Mouse (Mus musculus) limb, embryonic 14.5 days (tissue): ENCODE results near the gene Pigz. TPM values are rescaled to one million over a fixed set of nuclear protein-coding genes. Genes with fewer than 3 reads are reported as not detected.

ENCODE experiments used
- ATAC-seq: fragments of 200-750 bp; cut with Nextera tagmentation; 2 replicates; pipeline ENCODE4 v1.8.0; 2017; ENCODE audit warnings: low read depth, moderate number of reproducible peaks, moderate TSS enrichment; ENCODE audit not compliant: low FRiP score
- DNase-seq: peaks from one replicate; pipeline ENCODE4 v3.0.0-alpha.2; 2015; ENCODE audit warnings: low spot score
- H3K27ac ChIP-seq: fragments of 300-500 bp; sonication (generic); replicated peaks from 2 replicates; pipeline ENCODE4 v1.5.1; 2014; ENCODE audit warnings: low read depth, mild to moderate bottlenecking, low read length, moderate library complexity, mixed read lengths
- H3K27me3 ChIP-seq: fragments of 300-500 bp; sonication (generic); 2 replicates; pipeline ENCODE4 v1.6.1; 2014; ENCODE audit warnings: low read length, mixed read lengths; ENCODE audit not compliant: control insufficient read depth, insufficient read depth
- H3K36me3 ChIP-seq: fragments of 300-500 bp; sonication (generic); 2 replicates; pipeline ENCODE4 v1.6.1; 2014; ENCODE audit warnings: mild to moderate bottlenecking, low read length, moderate library complexity, mixed read lengths; ENCODE audit not compliant: control insufficient read depth, insufficient read depth
- H3K4me1 ChIP-seq: fragments of 300-500 bp; sonication (generic); 2 replicates; pipeline ENCODE4 v1.6.1; 2014; ENCODE audit warnings: antibody characterized with exemption, low read length, mixed read lengths; ENCODE audit not compliant: control insufficient read depth, insufficient read depth
- H3K4me2 ChIP-seq: fragments of 300-500 bp; sonication (generic); replicated peaks from 2 replicates; pipeline ENCODE4 v1.6.1; 2014; ENCODE audit warnings: low read depth, mild to moderate bottlenecking, low read length, moderate library complexity; ENCODE audit not compliant: severe bottlenecking
- H3K4me3 ChIP-seq: fragments of 300-500 bp; sonication (generic); replicated peaks from 2 replicates; pipeline ENCODE4 v1.5.1; 2014; ENCODE audit warnings: low read length
- H3K9ac ChIP-seq: fragments of 300-500 bp; sonication (generic); 2 replicates; pipeline ENCODE4 v1.6.1; 2014; ENCODE audit warnings: mild to moderate bottlenecking, low read depth, low read length, moderate library complexity; ENCODE audit not compliant: severe bottlenecking
- H3K9me3 ChIP-seq: fragments of 300-500 bp; sonication (generic); 2 replicates; pipeline ENCODE4 v1.6.1; 2016; ENCODE audit warnings: low read length; ENCODE audit not compliant: control insufficient read depth
- POLR2A ChIP-seq: fragments of 200-500 bp; IDR thresholded peaks from 2 replicates; pipeline ENCODE4 v1.8.0; 2012; ENCODE audit warnings: inconsistent platforms, mild to moderate bottlenecking, moderate library complexity, borderline replicate concordance; ENCODE audit not compliant: insufficient read depth, insufficient read length; ENCODE audit errors: extremely low read depth
- WGBS: fragments of 180-500 bp; shearing (Covaris S2); extraction: QIAGEN DNeasy Blood & Tissue Kit; methylation state at CpG from one replicate; pipeline ENCODE4 v1.1.7; 2014; 5-methylcytosine and 5-hydroxymethylcytosine counted together
- polyA plus RNA-seq, 2 experiments: library from polyadenylated mRNA; depleted of rRNA in 1 of 2; stranded (reverse) in 1 of 2; unstranded in 1 of 2; fragments of >200 nt; fragmentation: Nextera tagmentation in 1 of 2; extraction: Ambion mirVana in 1 of 2; gene quantifications; 2 replicates each; pipeline versions ENCODE4 v1.2.1 to v1.2.3; 2012 to 2014

Pigz gene
- polyA plus RNA-seq, 2 experiments, result 0.32 to 0.35 TPM

- WGBS, result 34% methylated on average over 8 of the region's 8 CpGs
- no peaks in the 10 kb centered on the region for H3K9me3 ChIP-seq
- ATAC-seq, result no peak
- H3K9ac ChIP-seq, result peak overlapping the region; percentile 92
- no peaks in the 10 kb centered on the region for H3K27me3 ChIP-seq
- peaks cover 15% of the 10 kb centered on the region for H3K4me1 ChIP-seq
- TF ChIP-seq POLR2A, result no peak
- H3K27ac ChIP-seq, result no peak overlapping the region
- H3K36me3 ChIP-seq, result peaks cover 17% of the 10 kb centered on the region
- H3K4me2 ChIP-seq, result peak overlapping the region; percentile 82
- DNase-seq, result no peak
- H3K4me3 ChIP-seq, result peak overlapping the region; percentile 95
Observed at GRCm38 (mm10) chr16:31947333-31947732, 13.7 kb downstream of the Pigz start.

GRCm38 (mm10) chr16:31947901-31948316 is 14.3 kb downstream of the Pigz start:
- TF ChIP-seq POLR2A, result no peak
- H3K9me3 ChIP-seq, result no peaks in the 10 kb centered on the region
- H3K27me3 ChIP-seq, result no peaks in the 10 kb centered on the region
- DNase-seq (no peak), ATAC-seq (no peak; the same call in 1 of the 2 replicates)
- H3K36me3 ChIP-seq, result peaks cover 17% of the 10 kb centered on the region
- WGBS, result under 1% methylated on average over 38 of the region's 38 CpGs
- peak overlapping the region; percentile 85 for H3K27ac ChIP-seq
- peaks cover 15% of the 10 kb centered on the region for H3K4me1 ChIP-seq
- H3K4me2 ChIP-seq, result peak overlapping the region; percentile 82
- peak overlapping the region; percentile 92 for H3K9ac ChIP-seq
- peak overlapping the region; percentile 95 for H3K4me3 ChIP-seq

- Histone ChIP-seq H3K4me3 (peak within 1 kb of the TSS; percentile 95), H3K9ac (peak within 1 kb of the TSS; percentile 92), H3K27me3 (no peaks in the 10 kb centered on the region), H3K4me2 (peak within 1 kb of the TSS; percentile 82), H3K4me1 (peaks cover 15% of the 10 kb centered on the region), H3K27ac (peak within 1 kb of the TSS; percentile 85), H3K36me3 (peaks cover 17% of the 10 kb centered on the region), H3K9me3 (no peaks in the 10 kb centered on the region)
- DNase-seq (peak; percentile 96), ATAC-seq (peak; percentile 92)
- WGBS, result 0% methylated on average over 46 of the region's 55 CpGs
- peak; percentile 46; the same call in 1 of the 2 replicates for TF ChIP-seq POLR2A
Observed at GRCm38 (mm10) chr16:31948345-31948774, 14.7 kb downstream of the Pigz start, which contains the start of the genes 0610012G03Rik and Ncbp2. TSS of gene 0610012G03Rik (minus strand) at chr16:31948494. TSS of gene Ncbp2 (plus strand) at chr16:31948513.

- H3K4me1 ChIP-seq, result no peaks in the 10 kb centered on the region
- DNase-seq, result peak; percentile 2
- H3K27me3 ChIP-seq, result no peaks in the 10 kb centered on the region
- no peak overlapping the region for H3K27ac ChIP-seq
- H3K4me3 ChIP-seq, result no peak overlapping the region
- H3K9me3 ChIP-seq, result no peaks in the 10 kb centered on the region
- no peak for TF ChIP-seq POLR2A
- no peak overlapping the region for H3K9ac ChIP-seq
- WGBS, result 73% methylated on average over 7 of the region's 7 CpGs
- peaks cover 74% of the 10 kb centered on the region for H3K36me3 ChIP-seq
- H3K4me2 ChIP-seq, result no peak overlapping the region
- ATAC-seq, result no peak
Observed at GRCm38 (mm10) chr16:31963224-31963623, 29.6 kb downstream of the Pigz start.

- ATAC-seq, result no peak
- Histone ChIP-seq H3K9me3 (no peaks in the 10 kb centered on the region), H3K27ac (no peak overlapping the region), H3K4me2 (no peak overlapping the region), H3K4me1 (no peaks in the 10 kb centered on the region), H3K9ac (no peak overlapping the region), H3K4me3 (no peak overlapping the region), H3K36me3 (peaks cover 60% of the 10 kb centered on the region), H3K27me3 (no peaks in the 10 kb centered on the region)
- DNase-seq, result no peak
- 89% methylated on average over 4 of the region's 4 CpGs for WGBS
- no peak for TF ChIP-seq POLR2A
Observed at GRCm38 (mm10) chr16:31975258-31975657, 41.6 kb downstream of the Pigz start.
